Mouse (Mus musculus): ENCODE results near the gene Cbx6.
"Not testable (repeated sequence)": the region's sequence is repeated elsewhere in the genome, so short reads cannot be mapped to it uniquely, and the experiment has no call there.

The Cbx6 gene

DNA sequence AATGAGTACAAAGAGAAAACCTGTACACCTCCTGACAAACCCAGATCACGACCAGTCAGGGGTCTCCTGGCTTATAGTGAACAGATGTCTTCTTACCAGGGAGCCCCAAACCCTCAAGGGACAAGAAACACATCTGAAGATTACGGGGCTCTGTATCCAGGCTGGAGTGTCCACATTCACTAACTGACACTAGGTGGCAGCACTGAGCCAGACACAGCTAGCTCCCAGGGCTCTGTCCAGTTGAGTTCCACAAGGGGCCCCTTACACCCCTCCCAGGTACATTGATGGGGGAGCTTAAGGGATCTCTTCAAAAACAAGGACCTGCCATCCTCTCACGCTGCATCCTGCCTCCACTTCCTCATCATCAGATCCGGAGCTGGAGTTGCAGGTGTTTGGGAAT is 4.1 kb downstream of the Cbx6 start:
- no peak for DNase-seq (ENCODE audit: low spot score)

DNA sequence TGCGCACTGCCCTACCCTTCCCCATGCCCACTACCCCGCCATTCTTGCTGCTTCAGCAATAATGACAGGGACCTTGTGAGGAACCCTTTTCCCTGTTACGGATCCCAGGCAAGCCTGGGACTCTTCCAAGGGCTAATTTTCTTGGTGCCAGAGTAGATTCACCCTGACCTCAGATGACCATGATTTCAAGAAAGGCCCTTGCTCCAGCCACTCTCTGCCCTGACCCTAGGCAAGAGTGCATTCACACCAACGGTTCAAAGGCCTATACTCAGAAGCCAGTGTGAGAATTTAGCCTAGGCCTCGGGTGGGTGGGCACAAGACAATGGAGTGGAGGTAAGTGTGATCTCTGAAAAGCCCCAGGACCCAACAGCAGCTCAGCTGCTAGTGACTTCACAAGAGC is 5.1 kb downstream of the Cbx6 start:
- no peak for DNase-seq (ENCODE audit: low spot score)

DNA sequence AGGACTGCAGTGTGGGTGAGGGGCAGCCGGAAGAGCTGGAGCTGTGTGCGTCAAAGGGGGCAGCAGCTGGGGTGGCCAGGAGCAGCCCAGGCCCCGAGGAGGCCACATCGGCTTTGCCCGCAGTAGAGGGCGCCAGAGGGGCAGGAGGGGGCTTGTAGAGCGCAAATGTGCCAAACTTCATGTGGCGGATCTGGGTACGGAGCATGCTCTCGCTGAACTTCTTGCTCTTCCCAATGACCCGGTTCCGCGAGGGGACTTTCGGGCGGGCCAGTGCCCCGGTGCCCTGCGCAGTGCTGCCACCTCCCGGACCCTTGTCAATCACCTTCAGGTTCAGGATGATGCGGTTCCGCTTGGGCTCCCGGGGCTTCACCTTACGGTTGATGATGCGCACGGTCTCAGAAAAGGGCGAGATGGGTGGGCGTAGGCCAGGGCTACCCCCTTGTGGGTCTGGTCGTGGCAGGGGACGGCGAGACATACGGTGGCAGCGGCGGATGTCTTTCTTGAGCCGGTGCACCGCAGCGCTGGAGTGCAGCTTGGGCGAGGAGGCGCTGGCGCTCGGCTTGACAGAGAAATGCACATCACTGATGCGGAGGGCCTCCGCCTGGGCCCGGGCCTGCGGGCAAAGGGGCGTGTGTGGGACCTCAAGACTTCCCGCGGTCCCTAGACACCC is 6.0 kb downstream of the Cbx6 start:
- DNase-seq (ENCODE audit: low spot score), result no peak

GRCm38 (mm10) chr15:79827778-79828210 is 6.7 kb downstream of the Cbx6 start:
- no peak for DNase-seq (ENCODE audit: low spot score)

DNA sequence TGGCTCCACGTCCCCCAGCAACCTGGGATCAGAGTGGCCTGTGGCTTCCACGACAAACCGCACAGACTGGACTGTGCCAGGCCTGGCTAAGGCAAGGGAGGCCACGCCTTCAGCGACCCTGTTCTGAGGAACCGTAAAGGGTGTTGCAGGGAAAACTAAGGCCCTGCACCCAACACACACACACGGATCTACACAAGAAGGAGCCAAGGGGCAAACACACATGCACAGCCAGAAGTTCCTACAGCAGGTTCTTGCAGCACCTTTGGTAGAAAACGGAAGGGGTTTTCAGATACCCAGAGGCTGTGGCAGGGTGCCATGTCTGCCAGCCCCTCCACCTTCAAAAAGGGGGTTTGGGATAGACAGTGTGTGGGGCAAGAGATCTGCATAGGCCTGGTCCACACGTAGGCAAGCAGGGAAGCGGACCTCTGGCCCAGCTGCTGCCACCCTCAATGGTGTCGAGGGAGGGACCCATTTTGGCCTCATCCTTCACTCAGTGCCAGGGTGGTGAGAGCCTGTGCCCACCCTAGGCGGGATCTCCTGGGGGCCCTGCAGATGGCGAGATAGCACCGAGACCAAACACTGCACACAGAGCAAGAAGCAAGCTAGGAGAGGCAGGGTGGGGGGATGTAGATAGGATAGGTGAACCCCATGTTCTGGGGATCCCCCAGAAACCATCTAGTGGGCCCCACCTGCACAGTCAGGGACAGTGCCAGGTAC is 7.3 kb downstream of the Cbx6 start:
- DNase-seq (ENCODE audit: low spot score), result no peak

DNA sequence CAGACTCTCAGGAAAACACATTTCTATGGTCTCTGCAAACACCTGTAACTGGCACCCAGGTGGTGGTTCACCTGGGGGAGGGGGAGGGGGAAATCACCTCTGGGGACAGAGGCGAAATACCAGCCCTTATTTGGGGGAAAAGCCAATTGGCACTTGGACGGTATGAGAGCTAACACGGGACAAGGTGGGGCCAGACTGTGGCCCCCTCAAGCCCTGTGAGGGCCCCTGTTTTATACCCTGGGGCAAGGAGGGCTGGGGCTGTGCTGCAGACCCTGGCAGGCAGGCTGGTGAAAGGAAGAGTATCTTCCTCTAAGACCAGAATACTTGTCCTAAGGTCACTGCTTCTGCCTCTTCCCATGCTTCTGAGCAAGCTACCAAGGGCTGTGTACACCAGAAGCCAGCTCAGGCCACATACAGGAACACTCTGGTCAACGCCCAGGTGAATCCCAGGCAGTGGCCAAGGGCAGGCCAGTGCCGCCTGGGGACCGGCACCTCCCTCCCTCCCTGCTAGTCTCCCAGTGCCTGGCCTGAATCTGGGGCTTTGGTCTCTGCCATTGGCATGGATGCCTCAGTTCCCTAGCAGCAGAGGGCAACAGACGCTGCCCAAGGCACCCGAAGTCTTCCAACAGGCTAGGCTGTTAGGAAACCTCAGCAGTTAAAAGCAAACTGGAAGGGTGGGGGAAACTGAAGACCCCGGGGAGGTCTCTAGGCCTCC is 8.1 kb downstream of the Cbx6 start:
- no peak for DNase-seq (ENCODE audit: low spot score)

DNA sequence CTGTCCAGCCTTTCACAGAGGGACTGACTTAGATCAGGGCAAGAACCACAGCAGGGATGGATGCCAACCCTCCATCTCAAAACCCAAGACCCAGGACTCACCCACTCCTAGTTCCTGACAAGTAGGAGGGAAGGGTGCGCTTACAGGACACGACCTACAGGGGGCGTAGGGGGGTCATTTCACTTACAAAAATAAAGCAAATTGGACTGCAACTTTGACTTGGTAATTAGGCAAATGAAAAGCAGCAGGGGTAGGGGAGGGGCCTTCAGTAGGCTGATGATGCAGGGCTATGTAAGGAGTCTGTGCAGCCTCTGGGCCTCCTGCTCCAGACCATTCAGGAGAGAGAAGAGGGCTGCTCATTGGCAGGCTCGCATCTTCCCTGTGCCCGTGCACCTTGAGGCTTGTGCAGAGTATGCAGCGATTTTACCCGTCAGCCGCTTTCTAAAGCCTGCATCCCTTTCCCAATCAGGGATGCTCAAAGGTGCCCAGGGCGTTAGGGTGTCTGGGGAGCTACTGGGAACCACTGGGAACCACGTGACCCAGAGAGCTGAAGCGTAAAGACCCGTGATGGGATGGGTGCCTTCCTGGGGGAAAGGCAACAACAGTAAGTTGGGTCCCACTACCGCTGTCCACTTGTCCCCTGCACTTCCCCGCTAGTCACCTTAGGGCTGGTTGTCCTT is 9.2 kb downstream of the Cbx6 start:
- DNase-seq (ENCODE audit: low spot score), result no peak

DNA sequence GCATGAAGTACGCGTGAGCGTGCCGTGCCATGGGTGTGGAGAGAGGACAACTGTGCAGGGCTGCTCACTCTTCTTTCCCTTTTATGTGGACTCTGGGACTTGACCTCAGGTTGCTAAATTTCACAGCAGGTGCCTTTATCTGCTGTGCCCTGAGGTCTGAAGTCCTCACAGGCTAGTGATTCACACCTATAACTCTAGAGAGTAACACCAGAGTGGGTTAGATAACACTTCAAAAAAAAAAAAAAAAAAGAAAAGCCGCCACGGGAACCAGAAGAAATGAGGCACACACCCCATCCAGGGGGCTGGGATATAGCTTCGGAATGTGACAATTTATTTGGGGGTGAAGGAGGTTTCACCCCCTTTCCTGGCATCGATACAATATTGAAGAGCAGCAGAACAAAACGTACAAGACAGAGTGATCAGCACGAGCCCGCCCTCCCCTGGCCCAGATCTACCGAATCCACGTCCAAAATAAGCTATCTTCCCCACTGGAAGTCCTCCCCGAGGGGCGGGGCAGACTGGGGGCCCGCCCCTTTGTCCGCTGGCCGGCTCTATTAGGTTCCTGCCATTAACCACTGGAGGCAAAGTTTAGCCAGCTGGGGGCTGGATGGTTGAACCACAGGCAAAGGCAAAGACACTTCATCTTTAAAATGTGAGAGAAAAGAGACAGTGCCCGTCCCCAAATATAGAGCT is 10.8 kb downstream of the Cbx6 start:
- no peak for DNase-seq (ENCODE audit: low spot score)

GRCm38 (mm10) chr15:79822265-79823199 is 12.0 kb downstream of the Cbx6 start:
- DNase-seq (ENCODE audit: low spot score), result no peak

GRCm38 (mm10) chr15:79818325-79818724 is 16.2 kb downstream of the Cbx6 start:
- DNase-seq (ENCODE audit: low spot score), result no peak

DNA sequence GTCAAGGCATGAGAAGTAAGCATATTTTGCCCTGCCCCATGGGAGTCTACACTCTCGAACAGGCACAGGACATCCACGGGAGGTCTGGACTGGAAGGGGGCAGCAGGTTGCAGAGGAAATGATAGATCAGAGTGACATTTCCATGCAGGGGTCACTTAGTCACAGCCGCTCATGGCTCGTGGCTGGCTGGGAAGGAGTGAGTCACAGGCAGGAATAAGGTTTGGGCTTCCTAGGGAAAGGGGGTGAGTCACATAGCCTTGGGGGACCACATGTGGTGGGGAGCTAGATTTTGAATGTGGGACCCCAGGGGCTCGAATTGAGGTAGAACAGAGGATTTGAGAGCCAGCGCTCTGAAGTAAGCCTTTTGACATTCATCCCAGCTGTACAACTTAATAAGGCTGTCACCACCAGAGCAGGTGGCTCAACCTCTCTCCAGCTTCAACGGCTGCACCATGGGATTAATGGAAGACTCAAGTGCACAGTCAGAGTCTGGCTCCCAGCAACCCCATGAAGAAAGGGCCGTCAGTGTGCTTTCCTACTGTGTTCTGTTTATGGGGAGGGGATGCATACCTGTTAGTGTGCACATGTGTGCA is 20.7 kb downstream of the Cbx6 start:
- no peak for DNase-seq (ENCODE audit: low spot score)

- not testable (repeated sequence) for DNase-seq (ENCODE audit: low spot score)
These were observed 21.6 kb downstream of the Cbx6 start for GRCm38 (mm10) chr15:79812840-79813239.

GRCm38 (mm10) chr15:79810997-79811396 is 23.5 kb downstream of the Cbx6 start:
- no peak for DNase-seq (ENCODE audit: low spot score)

- DNase-seq (ENCODE audit: low spot score), result no peak
These were observed 24.4 kb downstream of the Cbx6 start for GRCm38 (mm10) chr15:79810061-79810460.

DNA sequence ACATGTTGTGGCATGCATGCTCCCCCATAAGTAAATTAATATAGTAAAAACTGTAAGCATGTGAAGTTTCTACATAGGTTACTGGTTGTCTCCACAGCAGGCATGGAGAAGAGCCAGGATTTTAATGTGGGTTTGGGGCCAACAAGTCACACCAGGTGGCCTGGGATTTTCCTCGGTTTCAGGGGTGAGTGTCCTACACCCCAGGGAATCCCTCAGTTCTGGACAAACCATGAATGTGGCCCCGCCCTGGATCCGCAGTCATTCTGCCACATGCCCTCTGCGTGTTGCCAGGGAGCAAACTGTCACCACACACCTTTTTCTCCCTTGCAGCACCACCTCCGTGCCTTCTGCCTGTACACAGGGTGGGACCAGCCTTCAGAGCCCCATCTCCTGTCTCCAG is 25.8 kb downstream of the Cbx6 start:
- no peak for DNase-seq (ENCODE audit: low spot score)

DNA sequence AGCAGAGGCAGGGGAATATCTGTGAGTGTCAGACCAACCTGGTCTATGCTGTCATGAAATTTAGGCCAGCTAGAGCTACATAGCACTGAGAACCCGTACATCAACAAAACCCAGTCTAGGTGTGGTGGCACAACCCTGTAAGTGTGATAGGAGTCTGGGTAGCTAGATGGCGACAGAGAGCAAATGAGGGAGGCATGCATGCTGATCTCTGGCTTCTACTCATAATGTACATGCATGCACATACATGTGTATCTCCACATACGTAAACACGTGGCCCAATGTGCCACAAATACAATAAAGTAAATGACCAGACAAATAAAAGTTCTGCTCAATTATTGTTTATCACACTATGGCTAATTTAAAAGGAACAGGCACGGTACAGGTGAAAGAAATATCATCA is 26.4 kb downstream of the Cbx6 start:
- DNase-seq (ENCODE audit: low spot score), result no peak

DNA sequence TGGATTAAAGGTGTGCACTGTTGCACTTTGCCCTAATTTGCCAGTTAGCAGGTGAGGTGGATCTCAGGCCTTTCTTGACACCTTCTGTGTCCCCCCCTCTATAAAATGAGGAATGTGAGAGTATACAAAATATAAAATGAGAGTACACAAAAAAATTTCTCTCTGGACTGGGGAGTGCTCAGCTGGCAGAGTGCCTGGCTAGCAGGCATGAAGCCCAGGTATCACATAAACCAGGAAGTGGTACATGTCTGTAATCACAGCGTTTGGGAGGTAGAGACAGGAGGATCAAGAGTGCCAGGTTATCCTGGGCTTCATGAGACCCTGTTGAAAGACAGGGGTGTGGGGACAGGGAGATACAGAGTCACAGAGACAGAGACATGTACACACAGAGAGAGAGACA is 27.4 kb downstream of the Cbx6 start:
- DNase-seq (ENCODE audit: low spot score), result no peak

- no peak for DNase-seq (ENCODE audit: low spot score)
These were observed 29.2 kb downstream of the Cbx6 start for GRCm38 (mm10) chr15:79805246-79805645.

- no peak for DNase-seq (ENCODE audit: low spot score)
These were observed 30.0 kb downstream of the Cbx6 start, which contains the start of gene Nptxr for GRCm38 (mm10) chr15:79804352-79805071. Nptxr (minus strand) TSS chr15:79804766.

Data from urinary bladder, postnatal 10 days (tissue).